Mouse (Mus musculus): ENCODE results near the gene Galk2. TPM values are rescaled to one million over a fixed set of nuclear protein-coding genes. Genes with fewer than 3 reads are reported as not detected.

The Galk2 gene
- total and polyA plus RNA-seq, 3 experiments = 0.08 to 0.29 TPM; not detected in 1

DNA sequence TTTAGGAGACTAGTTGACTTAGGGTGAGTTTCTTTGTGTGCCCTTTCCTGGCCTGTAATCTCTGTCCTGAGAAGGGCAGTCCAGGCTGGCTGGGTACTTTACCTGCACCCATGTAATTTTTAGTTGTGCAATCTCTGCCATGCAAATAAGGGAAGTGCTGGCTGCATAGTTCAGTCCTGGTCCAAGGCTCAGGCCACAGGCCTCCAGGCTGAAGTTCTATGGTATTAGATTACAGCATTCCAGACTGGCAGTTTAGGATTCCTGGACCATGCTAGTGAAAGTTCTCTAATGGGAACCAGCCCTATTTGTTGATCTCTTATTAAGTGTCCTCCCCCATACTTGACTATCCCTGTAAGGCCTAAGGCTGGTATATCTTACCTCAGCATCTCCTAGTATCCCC is 73.8 kb downstream of the Galk2 start:
- Histone ChIP-seq H3K9me3 (replicated peaks; ENCODE audit: insufficient read depth, low read length) (no peaks in the 10 kb centered on the region), H3K79me2 (ENCODE audit: control insufficient read depth, insufficient read depth, low read length, poor library complexity) (no peaks in the 10 kb centered on the region), H3K36me3 (ENCODE audit: control insufficient read depth in 1 of 2, insufficient read depth in 2 of 2, low read length in 2 of 2) (no peaks in the 10 kb centered on the region), H3K4me1 (ENCODE audit: control insufficient read depth in 1 of 2, insufficient read depth in 2 of 2, low read length in 2 of 2) (no peaks in the 10 kb centered on the region), H3K27ac (ENCODE audit: control insufficient read depth, low read depth, low read length) (no peak overlapping the region), H3K9ac (ENCODE audit: control insufficient read depth, low read depth, low read length, poor library complexity, severe bottlenecking) (no peak overlapping the region), H3K4me3 (ENCODE audit: control insufficient read depth in 1 of 2, insufficient read depth in 1 of 2, low read depth in 2 of 2, low read length in 2 of 2) (no peak overlapping the region), H3K27me3 (ENCODE audit: control insufficient read depth in 1 of 2, insufficient read depth in 2 of 2, low read length in 2 of 2) (no peaks in the 10 kb centered on the region)
- TF ChIP-seq TCF12 (IDR thresholded peaks at IDR 0.05; ENCODE audit: low read depth, low read length) (no peak), EP300 (IDR thresholded peaks at IDR 0.05; ENCODE audit: low read depth in 1 of 2, low read length in 2 of 2) (no peak), CTCF (IDR thresholded peaks at IDR 0.05 in 2 of 3, conservative IDR thresholded peaks at IDR 0.05 in 1 of 3; ENCODE audit: control insufficient read depth in 1 of 3, insufficient read depth in 1 of 3, low read depth in 2 of 3, low read length in 3 of 3, poor library complexity in 1 of 3, severe bottlenecking in 1 of 3) (no peak), MEF2A (IDR thresholded peaks at IDR 0.05; ENCODE audit: extremely low read depth, insufficient replicate concordance, low read depth, low read length, poor library complexity, severe bottlenecking) (no peak), JUND (IDR thresholded peaks at IDR 0.05; ENCODE audit: low read depth, low read length) (no peak), TBP (IDR thresholded peaks at IDR 0.05; ENCODE audit: low read depth, low read length) (no peak), RCOR1 (IDR thresholded peaks at IDR 0.05; ENCODE audit: low read depth, low read length) (no peak), E2F4 (IDR thresholded peaks at IDR 0.05; ENCODE audit: borderline replicate concordance, low read depth, low read length) (no peak), ZNF384 (IDR thresholded peaks at IDR 0.05; ENCODE audit: low read depth, low read length) (no peak), POLR2A (IDR thresholded peaks at IDR 0.05; ENCODE audit: control insufficient read depth in 1 of 2, insufficient read depth in 1 of 2, low read depth in 1 of 2, low read length in 2 of 2, poor library complexity in 1 of 2) (no peak), ELF1 (IDR thresholded peaks at IDR 0.05; ENCODE audit: low read depth, low read length) (no peak), POLR2AphosphoS2 (IDR thresholded peaks at IDR 0.05; ENCODE audit: low read length) (no peak), MAZ (IDR thresholded peaks at IDR 0.05; ENCODE audit: low read depth, low read length) (no peak), POLR2AphosphoS5 (IDR thresholded peaks at IDR 0.05; ENCODE audit: borderline replicate concordance, low read depth, low read length) (no peak), KAT2A (conservative IDR thresholded peaks at IDR 0.05; ENCODE audit: low read depth, low read length) (no peak), GABPA (IDR thresholded peaks at IDR 0.05; ENCODE audit: low read depth, low read length) (no peak), ZMIZ1 (IDR thresholded peaks at IDR 0.05; ENCODE audit: low read depth, low read length) (no peak), ETS1 (IDR thresholded peaks at IDR 0.05; ENCODE audit: low read depth, low read length) (no peak), MAX (IDR thresholded peaks at IDR 0.05; ENCODE audit: low read length) (no peak), TAL1 (IDR thresholded peaks at IDR 0.05; ENCODE audit: low read length) (no peak)
- DNase-seq (ENCODE audit: low read depth, low spot score) = no peak

DNA sequence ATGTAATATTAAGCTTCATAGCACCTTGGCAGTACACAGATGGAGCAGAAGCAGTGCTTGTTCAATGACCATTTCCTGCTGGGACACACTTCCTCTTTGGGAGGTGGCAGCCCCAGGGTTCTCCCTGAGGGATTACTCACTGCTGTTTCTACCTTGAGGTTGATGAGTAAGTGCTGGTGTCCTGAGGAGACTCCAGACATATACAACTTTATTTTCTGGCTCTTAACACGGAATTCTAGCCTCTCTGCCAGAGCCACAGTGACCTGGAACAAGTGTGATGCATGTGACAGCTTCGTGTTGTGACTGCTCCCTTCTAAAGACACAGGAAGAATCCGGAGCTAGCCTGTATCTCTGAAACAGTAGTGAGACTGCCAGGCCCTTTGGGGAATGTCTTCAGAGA is 75.1 kb downstream of the Galk2 start:
- Histone ChIP-seq H3K9me3 (replicated peaks; ENCODE audit: insufficient read depth, low read length) (no peaks in the 10 kb centered on the region), H3K4me1 (ENCODE audit: control insufficient read depth in 1 of 2, insufficient read depth in 2 of 2, low read length in 2 of 2) (no peaks in the 10 kb centered on the region), H3K79me2 (ENCODE audit: control insufficient read depth, insufficient read depth, low read length, poor library complexity) (no peaks in the 10 kb centered on the region), H3K27ac (ENCODE audit: control insufficient read depth, low read depth, low read length) (no peak overlapping the region), H3K9ac (ENCODE audit: control insufficient read depth, low read depth, low read length, poor library complexity, severe bottlenecking) (no peak overlapping the region), H3K4me3 (ENCODE audit: control insufficient read depth in 1 of 2, insufficient read depth in 1 of 2, low read depth in 2 of 2, low read length in 2 of 2) (no peak overlapping the region), H3K27me3 (ENCODE audit: control insufficient read depth in 1 of 2, insufficient read depth in 2 of 2, low read length in 2 of 2) (no peaks in the 10 kb centered on the region), H3K36me3 (ENCODE audit: control insufficient read depth in 1 of 2, insufficient read depth in 2 of 2, low read length in 2 of 2) (no peaks in the 10 kb centered on the region)
- TF ChIP-seq TCF12 (IDR thresholded peaks at IDR 0.05; ENCODE audit: low read depth, low read length) (no peak), ETS1 (IDR thresholded peaks at IDR 0.05; ENCODE audit: low read depth, low read length) (no peak), CHD2 (IDR thresholded peaks at IDR 0.05; ENCODE audit: low read length) (no peak), MYB (IDR thresholded peaks at IDR 0.05; ENCODE audit: low read depth, low read length) (no peak), EP300 (IDR thresholded peaks at IDR 0.05; ENCODE audit: low read depth in 1 of 2, low read length in 2 of 2) (no peak), KAT2A (conservative IDR thresholded peaks at IDR 0.05; ENCODE audit: low read depth, low read length) (no peak), POLR2AphosphoS5 (IDR thresholded peaks at IDR 0.05; ENCODE audit: borderline replicate concordance, low read depth, low read length) (no peak), MAZ (IDR thresholded peaks at IDR 0.05; ENCODE audit: low read depth, low read length) (no peak), GATA1 (IDR thresholded peaks at IDR 0.05; ENCODE audit: low read depth, low read length) (no peak), SMC3 (IDR thresholded peaks at IDR 0.05; ENCODE audit: low read depth, low read length) (no peak), SIN3A (IDR thresholded peaks at IDR 0.05; ENCODE audit: low read length) (no peak), TBP (IDR thresholded peaks at IDR 0.05; ENCODE audit: low read depth, low read length) (no peak), POLR2A (IDR thresholded peaks at IDR 0.05; ENCODE audit: control insufficient read depth in 1 of 2, insufficient read depth in 1 of 2, low read depth in 1 of 2, low read length in 2 of 2, poor library complexity in 1 of 2) (no peak)
- no peak for DNase-seq (ENCODE audit: low read depth, low spot score)

Measured in MEL (cell line).